9 mouse cellular contexts compared by ENCODE assay signal in genomic region chr1:155809706-155810442, GRCm38 (mm10). TPM values are rescaled to one million over a fixed set of nuclear protein-coding genes. Genes with fewer than 3 reads are reported as not detected.
A peak's percentile ranks its signal among the peaks of the same experiment; 100 is the strongest.
DNase-seq lines count a peak whose midpoint lies in the region; ATAC-seq and TF ChIP-seq lines count a peak whose summit lies in the region.
"Had no signal": no experiment of that assay in that cellular context is flagged by ENCODE, and none has a peak within 500 bp of the region (broad histone marks: within the 10 kb centered on the region; RNA-seq: fewer than 3 reads in every experiment).

No protein-coding gene starts in this region.

- intact Hi-C loops in left cerebral cortex, postnatal 25 days (cut with DNase I), result no loop called here
- intact Hi-C loops in left cerebral cortex, postnatal 14 days (cut with DNase I), result no loop called here

- H3K27ac ChIP-seq in liver, adult 2 months (replicated peaks; ENCODE audit: insufficient read depth, low read depth, low read length), result peak overlapping the region; percentile 73
- H3K27ac ChIP-seq in intestine, embryonic 14.5 days (ENCODE audit: low read depth), result peak overlapping the region; percentile 59

- 0 out of 2 replicates have a peak, but pooled peaks cover 2% of the 10 kb centered on the region for H3K36me3 ChIP-seq in liver, adult 2 months (ENCODE audit: control insufficient read depth, insufficient read depth, low read length)
- H3K36me3 ChIP-seq in intestine, embryonic 14.5 days (ENCODE audit: control insufficient read depth, insufficient read depth, low read length), result no peaks in the 10 kb centered on the region

- peak overlapping the region; percentile 97; the same call in 1 of the 2 replicates for H3K4me3 ChIP-seq in liver, adult 2 months (ENCODE audit: insufficient read depth, low read depth, low read length)
- H3K4me3 ChIP-seq in intestine, embryonic 14.5 days (ENCODE audit: low read depth, low read length), result no peak overlapping the region; the same call in 1 of the 2 replicates

- ATAC-seq in intestine, embryonic 14.5 days (replicated peaks; ENCODE audit: low FRiP score, low TSS enrichment, low read depth), result peak; percentile 34; the same call in 1 of the 2 replicates

- no peaks in the 10 kb centered on the region for H3K27me3 ChIP-seq in liver, adult 2 months (ENCODE audit: control insufficient read depth, insufficient read depth, low read length)
- no peaks in the 10 kb centered on the region for H3K27me3 ChIP-seq in intestine, embryonic 14.5 days (replicated peaks; ENCODE audit: control insufficient read depth, insufficient read depth, low read length)

- DNase-seq in liver, adult 2 months (ENCODE audit: extremely low read depth, low read depth, low spot score), result peak; percentile 98
- DNase-seq in liver, result no peak
- peak; percentile 23 for DNase-seq in gastrocnemius, postnatal 25 days
- DNase-seq in intestine, embryonic 14.5 days (ENCODE audit: low spot score), result peak; percentile 58
- DNase-seq in mesoderm, embryonic 11.5 days (ENCODE audit: low read depth, low spot score), result peak; percentile 20
- DNase-seq in left cerebral cortex, postnatal 25 days (ENCODE audit: low spot score in 2 of 2), result no peak
- DNase-seq in layer of hippocampus, adult 9-11 months, result no peak
- DNase-seq in left cerebral cortex, postnatal 14 days (ENCODE audit: low spot score in 2 of 2), result no peak

- peaks cover 33% of the 10 kb centered on the region for H3K4me1 ChIP-seq in liver, adult 2 months (ENCODE audit: control insufficient read depth, insufficient read depth, low read length)
- H3K4me1 ChIP-seq in intestine, embryonic 14.5 days (replicated peaks; ENCODE audit: control insufficient read depth, insufficient read depth, low read length), result peaks cover 26% of the 10 kb centered on the region

- H3K9ac ChIP-seq in liver, adult 2 months (ENCODE audit: low read depth, low read length), result peak overlapping the region; percentile 37
- H3K9ac ChIP-seq in intestine, embryonic 14.5 days (ENCODE audit: low read length), result no peak overlapping the region

- peak overlapping the region; percentile 83 for H3K4me2 ChIP-seq in intestine, embryonic 14.5 days (ENCODE audit: low read length)

- TF ChIP-seq POLR2A in liver, adult 2 months (IDR thresholded peaks at IDR 0.05; ENCODE audit: extremely low read depth, insufficient read depth, low read length), result 0 out of 2 replicates have a peak, but pooled peaks have one; percentile 10

- no peak for TF ChIP-seq CTCF in liver, adult 2 months (IDR thresholded peaks at IDR 0.05; ENCODE audit: low read depth, low read length)

- peaks cover 25% of the 10 kb centered on the region for H3K79me2 ChIP-seq in liver, adult 2 months (ENCODE audit: control insufficient read depth, insufficient read depth, low read length)

- 11% methylated on average over 10 of the region's 10 CpGs for WGBS in liver, adult 2 months
- WGBS in intestine, embryonic 14.5 days, result 47% methylated on average over 10 of the region's 10 CpGs

- H3K9me3 ChIP-seq in intestine, embryonic 14.5 days (ENCODE audit: control insufficient read depth, low read length), result no peaks in the 10 kb centered on the region

RNA-seq across cellular contexts. Expression of gene Qsox1, which starts 2.8 kb away (rescaled TPM):
- 221 and 249 TPM in 2 replicates for total RNA-seq in liver, adult 2 months (2014; rRNA removed)
- polyA plus RNA-seq in liver, adult 2 months (2012; rRNA removed), result 475 and 543 TPM in 2 replicates
- 10 to 100 TPM; 16.0 to 36.4 TPM for total RNA-seq in gastrocnemius, postnatal 25 days (2021)
- polyA plus RNA-seq in intestine, embryonic 14.5 days (2014; fragmentation: Nextera tagmentation; extraction: Ambion mirVana), result 15.8 and 16.0 TPM in 2 replicates
- 10 to 100 TPM; 28.4 to 32.7 TPM for total RNA-seq in left cerebral cortex, postnatal 25 days (2021)
- total RNA-seq in left cerebral cortex, postnatal 14 days (2021), result 10 to 100 TPM; 27.1 to 34.2 TPM

RNA-seq across cellular contexts. Expression of gene Lhx4, which starts 58.4 kb away (rescaled TPM):
- not detected in 2 replicates for total RNA-seq in liver, adult 2 months (2014; rRNA removed)
- polyA plus RNA-seq in liver, adult 2 months (2012; rRNA removed), result not detected in 2 replicates
- not detected for total RNA-seq in gastrocnemius, postnatal 25 days (2021)
- 0.07 and 0.27 TPM in 2 replicates for polyA plus RNA-seq in intestine, embryonic 14.5 days (2014; fragmentation: Nextera tagmentation; extraction: Ambion mirVana)
- total RNA-seq in left cerebral cortex, postnatal 25 days (2021), result not detected
- total RNA-seq in left cerebral cortex, postnatal 14 days (2021), result not detected
- polyA plus RNA-seq: large intestine, adult 2 months had no signal

Comparison
In these comparisons a context has a peak if more than half of its experiments do, and no peak if none do; other contexts are left out.
1. DNase-seq: peak in liver, adult 2 months (single experiment), gastrocnemius, postnatal 25 days (single experiment), intestine, embryonic 14.5 days (single experiment) and mesoderm, embryonic 11.5 days (single experiment); none in liver (single experiment), left cerebral cortex, postnatal 25 days (0 of 2), layer of hippocampus, adult 9-11 months (single experiment) and left cerebral cortex, postnatal 14 days (0 of 2).